8 mouse cellular contexts compared by ENCODE assay signal in the genomic region with DNA sequence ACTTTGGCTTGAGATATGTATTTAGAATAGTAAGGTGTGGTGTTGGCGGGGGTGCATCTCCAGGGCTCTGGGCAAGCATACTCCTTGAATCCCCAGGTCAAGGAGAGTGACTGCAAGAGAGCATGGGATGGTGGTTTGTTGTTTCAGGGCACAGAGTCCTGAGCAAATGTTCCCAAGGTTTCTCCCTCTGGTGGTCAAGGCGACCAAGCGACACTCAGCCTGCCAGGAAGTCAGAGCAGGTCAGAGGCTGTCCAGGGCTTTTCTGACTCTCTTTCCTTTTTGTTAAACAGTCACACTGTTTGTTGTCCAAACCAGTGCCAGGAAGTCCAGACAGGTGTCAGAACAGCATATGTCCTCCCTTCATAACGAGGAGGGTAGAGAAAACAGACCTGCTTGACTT. TPM values are rescaled to one million over a fixed set of nuclear protein-coding genes. Genes with fewer than 3 reads are reported as not detected.
DNase-seq lines count a peak whose midpoint lies in the region; ATAC-seq and TF ChIP-seq lines count a peak whose summit lies in the region.
"Had no signal": no experiment of that assay in that cellular context is flagged by ENCODE, and none has a peak within 500 bp of the region (broad histone marks: within the 10 kb centered on the region; RNA-seq: fewer than 3 reads in every experiment).

A gene (minus strand): TSS at position 145 of the 400 bp plus-strand sequence.

- H3K4me1 ChIP-seq in hindbrain, postnatal 0 days (ENCODE audit: insufficient read depth, low read length): no peaks in the 10 kb centered on the region
- no peaks in the 10 kb centered on the region for H3K4me1 ChIP-seq in hindbrain, embryonic 12.5 days
- H3K4me1 ChIP-seq in limb, embryonic 10.5 days: peaks cover 6% of the 10 kb centered on the region
- H3K4me1 ChIP-seq: megakaryocyte, embryonic 14.5 days had no signal

- H3K4me3 ChIP-seq in hindbrain, postnatal 0 days (ENCODE audit: low read length): no peak within 1 kb of the TSS
- no peak within 1 kb of the TSS for H3K4me3 ChIP-seq in hindbrain, embryonic 12.5 days
- H3K4me3 ChIP-seq in limb, embryonic 10.5 days: no peak within 1 kb of the TSS
- H3K4me3 ChIP-seq: megakaryocyte, embryonic 14.5 days had no signal

- H3K9me3 ChIP-seq in hindbrain, postnatal 0 days (ENCODE audit: low read length): no peaks in the 10 kb centered on the region
- H3K9me3 ChIP-seq in hindbrain, embryonic 12.5 days (replicated peaks): no peaks in the 10 kb centered on the region
- no peaks in the 10 kb centered on the region for H3K9me3 ChIP-seq in limb, embryonic 10.5 days (replicated peaks)
- H3K9me3 ChIP-seq: megakaryocyte, embryonic 14.5 days had no signal

- no peak within 1 kb of the TSS for H3K4me2 ChIP-seq in hindbrain, postnatal 0 days (ENCODE audit: low read depth, low read length)
- no peak within 1 kb of the TSS for H3K4me2 ChIP-seq in hindbrain, embryonic 12.5 days (replicated peaks)

- H3K9ac ChIP-seq in hindbrain, postnatal 0 days (replicated peaks; ENCODE audit: low read length): no peak within 1 kb of the TSS
- no peak within 1 kb of the TSS for H3K9ac ChIP-seq in hindbrain, embryonic 12.5 days

- intact Hi-C loops in left cerebral cortex, postnatal 36 days (cut with DNase I): no loop called here

- H3K36me3 ChIP-seq in hindbrain, postnatal 0 days (ENCODE audit: insufficient read depth, low read length): no peaks in the 10 kb centered on the region
- no peaks in the 10 kb centered on the region for H3K36me3 ChIP-seq in hindbrain, embryonic 12.5 days
- H3K36me3 ChIP-seq in limb, embryonic 10.5 days: no peaks in the 10 kb centered on the region

- peak; percentile 67 for TF ChIP-seq CTCF in hindbrain, postnatal 0 days (IDR thresholded peaks at IDR 0.05; ENCODE audit: low read depth)
- peak; percentile 28; the same call in 1 of the 2 replicates for TF ChIP-seq CTCF in brain, embryonic 14.5 days (IDR thresholded peaks at IDR 0.05; ENCODE audit: borderline replicate concordance, extremely low read depth, insufficient read depth, insufficient read length)

- TF ChIP-seq POLR2A in brain, embryonic 14.5 days (IDR thresholded peaks at IDR 0.05; ENCODE audit: borderline replicate concordance, extremely low read depth, insufficient read depth, insufficient read length, poor library complexity, severe bottlenecking): no peak

- no peak within 1 kb of the TSS for H3K27ac ChIP-seq in hindbrain, postnatal 0 days
- no peak within 1 kb of the TSS for H3K27ac ChIP-seq in hindbrain, embryonic 12.5 days
- H3K27ac ChIP-seq in limb, embryonic 10.5 days: 0 out of 2 replicates have a peak within 1 kb of the TSS, but pooled peaks have one; percentile 23

- H3K27me3 ChIP-seq in hindbrain, postnatal 0 days (ENCODE audit: insufficient read depth, low read length): no peaks in the 10 kb centered on the region
- no peaks in the 10 kb centered on the region for H3K27me3 ChIP-seq in hindbrain, embryonic 12.5 days
- no peaks in the 10 kb centered on the region for H3K27me3 ChIP-seq in limb, embryonic 10.5 days (ENCODE audit: low read depth, poor library complexity, severe bottlenecking)

- DNase-seq in hindbrain, postnatal 0 days (ENCODE audit: low spot score): peak; percentile 22
- peak; percentile 47 for DNase-seq in NIH3T3 (ENCODE audit: low read depth)
- DNase-seq in brain, embryonic 14.5 days (ENCODE audit: low read depth): no peak
- DNase-seq in limb, embryonic 10.5 days (ENCODE audit: low spot score): no peak
- no peak for DNase-seq in left cerebral cortex, postnatal 36 days (ENCODE audit: low spot score in 2 of 2)

- no peak for ATAC-seq in hindbrain, postnatal 0 days
- ATAC-seq in hindbrain, embryonic 12.5 days (ENCODE audit: low FRiP score): no peak
- no peak for ATAC-seq in monocyte, adult 5-6 weeks (replicated peaks; ENCODE audit: insufficient number of reproducible peaks, low FRiP score, low TSS enrichment, poor library complexity, severe bottlenecking)

- WGBS in hindbrain, postnatal 0 days: 53% methylated on average over 4 of the region's 4 CpGs
- 55% methylated on average over 4 of the region's 4 CpGs for WGBS in hindbrain, embryonic 12.5 days
- 50% methylated on average over 4 of the region's 4 CpGs for WGBS in limb, embryonic 10.5 days

RNA-seq across cellular contexts. Expression of the gene that starts here (rescaled TPM):
- 0.16 TPM in 1 of 2 replicates, not detected in the other for total RNA-seq in hindbrain, postnatal 0 days (2014; rRNA removed)
- 0.25 TPM in 2 replicates for polyA plus RNA-seq in hindbrain, postnatal 0 days (2015; fragmentation: Nextera tagmentation; extraction: Ambion mirVana)
- not detected in 2 replicates for polyA plus RNA-seq in hindbrain, embryonic 12.5 days (2016; fragmentation: Nextera tagmentation; extraction: Ambion mirVana)
- polyA plus RNA-seq in brain, embryonic 14.5 days (2012; rRNA removed): 0.04 and 0.09 TPM in 2 replicates
- not detected in 2 replicates for polyA plus RNA-seq in limb, embryonic 10.5 days (2016; fragmentation: Nextera tagmentation; extraction: Ambion mirVana)
- total RNA-seq in left cerebral cortex, postnatal 36 days (2021): under 1 TPM; 0.27 to 0.36 TPM
- not detected in 3 replicates for total RNA-seq in monocyte, adult 5-6 weeks (2017)

Comparison
In these comparisons a context has a peak if more than half of its experiments do, and no peak if none do; other contexts are left out.
1. Peak in DNase-seq in hindbrain, postnatal 0 days; RNA of the gene not detected or under 1 TPM.